Mouse (Mus musculus): ENCODE results near the gene Mterf4. TPM values are rescaled to one million over a fixed set of nuclear protein-coding genes. Genes with fewer than 3 reads are reported as not detected.

Gene Mterf4
- 31.0 and 37.8 TPM in 2 replicates for polyA plus RNA-seq (2014; fragmentation: Nextera tagmentation; extraction: Ambion mirVana)

- Histone ChIP-seq H3K9me3 (ENCODE audit: control insufficient read depth, low read length) (no peaks in the 10 kb centered on the region), H3K27ac (ENCODE audit: low read depth, low read length) (no peak within 1 kb of the TSS), H3K9ac (ENCODE audit: low read length) (peak within 1 kb of the TSS; percentile 79), H3K36me3 (ENCODE audit: control insufficient read depth, insufficient read depth, low read length) (peaks cover 8% of the 10 kb centered on the region), H3K4me3 (ENCODE audit: low read depth, low read length) (peak within 1 kb of the TSS; percentile 77), H3K27me3 (ENCODE audit: control insufficient read depth, insufficient read depth, low read length) (no peaks in the 10 kb centered on the region), H3K4me1 (replicated peaks; ENCODE audit: control insufficient read depth, insufficient read depth, low read length) (peaks cover 5% of the 10 kb centered on the region; the same call in 1 of the 2 replicates), H3K4me2 (ENCODE audit: low read depth, low read length, severe bottlenecking) (peak within 1 kb of the TSS; percentile 49)
- DNase-seq (ENCODE audit: low spot score) (peak; percentile 88), ATAC-seq (replicated peaks; ENCODE audit: low FRiP score) (peak; percentile 92)
- 7% methylated on average over 36 of the region's 36 CpGs for WGBS
Observed at GRCm38 (mm10) chr1:93305581-93306337, at the start of gene Mterf4. Gene Mterf4 (minus strand): TSS chr1:93305915.

GRCm38 (mm10) chr1:93352724-93353123, 47.0 kb upstream of the Mterf4 start:
- DNase-seq (ENCODE audit: low spot score) (no peak), ATAC-seq (replicated peaks; ENCODE audit: low FRiP score) (no peak)
- Histone ChIP-seq H3K27ac (ENCODE audit: low read depth, low read length) (no peak overlapping the region), H3K36me3 (ENCODE audit: control insufficient read depth, insufficient read depth, low read length) (peaks cover 15% of the 10 kb centered on the region), H3K4me3 (ENCODE audit: low read depth, low read length) (no peak overlapping the region), H3K4me1 (replicated peaks; ENCODE audit: control insufficient read depth, insufficient read depth, low read length) (no peaks in the 10 kb centered on the region), H3K4me2 (ENCODE audit: low read depth, low read length, severe bottlenecking) (no peak overlapping the region), H3K27me3 (ENCODE audit: control insufficient read depth, insufficient read depth, low read length) (no peaks in the 10 kb centered on the region), H3K9ac (ENCODE audit: low read length) (no peak overlapping the region), H3K9me3 (ENCODE audit: control insufficient read depth, low read length) (no peaks in the 10 kb centered on the region)
- 96% methylated on average over 2 of the region's 2 CpGs for WGBS

GRCm38 (mm10) chr1:93349701-93350100, 44.0 kb upstream of the Mterf4 start:
- Histone ChIP-seq H3K27ac (ENCODE audit: low read depth, low read length) (no peak overlapping the region), H3K36me3 (ENCODE audit: control insufficient read depth, insufficient read depth, low read length) (peaks cover 14% of the 10 kb centered on the region), H3K4me2 (ENCODE audit: low read depth, low read length, severe bottlenecking) (no peak overlapping the region), H3K9ac (ENCODE audit: low read length) (no peak overlapping the region), H3K4me3 (ENCODE audit: low read depth, low read length) (no peak overlapping the region), H3K4me1 (replicated peaks; ENCODE audit: control insufficient read depth, insufficient read depth, low read length) (no peaks in the 10 kb centered on the region; the same call in 1 of the 2 replicates), H3K9me3 (ENCODE audit: control insufficient read depth, low read length) (no peaks in the 10 kb centered on the region), H3K27me3 (ENCODE audit: control insufficient read depth, insufficient read depth, low read length) (no peaks in the 10 kb centered on the region)
- WGBS = 85% methylated on average over 4 of the region's 4 CpGs
- no peak for DNase-seq (ENCODE audit: low spot score)
- ATAC-seq (replicated peaks; ENCODE audit: low FRiP score) = no peak

- 98% methylated on average over 5 of the region's 5 CpGs for WGBS
- ATAC-seq (replicated peaks; ENCODE audit: low FRiP score) (no peak), DNase-seq (ENCODE audit: low spot score) (no peak)
- H3K9ac ChIP-seq (ENCODE audit: low read length) = no peak overlapping the region
- H3K9me3 ChIP-seq (ENCODE audit: control insufficient read depth, low read length) = no peaks in the 10 kb centered on the region
- H3K27me3 ChIP-seq (ENCODE audit: control insufficient read depth, insufficient read depth, low read length) = no peaks in the 10 kb centered on the region
- H3K36me3 ChIP-seq (ENCODE audit: control insufficient read depth, insufficient read depth, low read length) = peaks cover 6% of the 10 kb centered on the region; the same call in 1 of the 2 replicates
- no peak overlapping the region for H3K4me3 ChIP-seq (ENCODE audit: low read depth, low read length)
- H3K4me1 ChIP-seq (replicated peaks; ENCODE audit: control insufficient read depth, insufficient read depth, low read length) = peaks cover 5% of the 10 kb centered on the region; the same call in 1 of the 2 replicates
- no peak overlapping the region for H3K27ac ChIP-seq (ENCODE audit: low read depth, low read length)
- no peak overlapping the region for H3K4me2 ChIP-seq (ENCODE audit: low read depth, low read length, severe bottlenecking)
Observed at GRCm38 (mm10) chr1:93347176-93347575, 41.5 kb upstream of the Mterf4 start.

- Histone ChIP-seq H3K4me1 (replicated peaks; ENCODE audit: control insufficient read depth, insufficient read depth, low read length) (peaks cover 5% of the 10 kb centered on the region), H3K27me3 (ENCODE audit: control insufficient read depth, insufficient read depth, low read length) (no peaks in the 10 kb centered on the region), H3K4me2 (ENCODE audit: low read depth, low read length, severe bottlenecking) (peak overlapping the region; percentile 70), H3K36me3 (ENCODE audit: control insufficient read depth, insufficient read depth, low read length) (no peaks in the 10 kb centered on the region; the same call in 1 of the 2 replicates), H3K9ac (ENCODE audit: low read length) (peak overlapping the region; percentile 84), H3K27ac (ENCODE audit: low read depth, low read length) (no peak overlapping the region), H3K9me3 (ENCODE audit: control insufficient read depth, low read length) (no peaks in the 10 kb centered on the region), H3K4me3 (ENCODE audit: low read depth, low read length) (peak overlapping the region; percentile 94)
- 0% methylated on average over 39 of the region's 39 CpGs for WGBS
- DNase-seq (ENCODE audit: low spot score) = peak; percentile 95
- ATAC-seq (replicated peaks; ENCODE audit: low FRiP score) = peak; percentile 96
Observed at GRCm38 (mm10) chr1:93343504-93344047, 37.9 kb upstream of the Mterf4 start.

- under 1% methylated on average over 63 of the region's 63 CpGs for WGBS
- H3K9me3 ChIP-seq (ENCODE audit: control insufficient read depth, low read length) = no peaks in the 10 kb centered on the region
- peak within 1 kb of the TSS; percentile 94 for H3K4me3 ChIP-seq (ENCODE audit: low read depth, low read length)
Observed at GRCm38 (mm10) chr1:93342648-93343503, 37.2 kb upstream of the Mterf4 start, which contains the start of the genes Ppp1r7 and Pask. Gene Ppp1r7 (plus strand): TSS chr1:93342854. Gene Pask (minus strand): TSS chr1:93343482.

GRCm38 (mm10) chr1:93334621-93335020, 28.9 kb upstream of the Mterf4 start:
- no peak overlapping the region for H3K27ac ChIP-seq (ENCODE audit: low read depth, low read length)
- WGBS = 76% methylated on average over 2 of the region's 2 CpGs
- H3K36me3 ChIP-seq (ENCODE audit: control insufficient read depth, insufficient read depth, low read length) = no peaks in the 10 kb centered on the region; the same call in 1 of the 2 replicates
- H3K4me2 ChIP-seq (ENCODE audit: low read depth, low read length, severe bottlenecking) = no peak overlapping the region
- no peak for DNase-seq (ENCODE audit: low spot score)
- H3K9ac ChIP-seq (ENCODE audit: low read length) = no peak overlapping the region
- no peaks in the 10 kb centered on the region for H3K27me3 ChIP-seq (ENCODE audit: control insufficient read depth, insufficient read depth, low read length)
- H3K9me3 ChIP-seq (ENCODE audit: control insufficient read depth, low read length) = no peaks in the 10 kb centered on the region
- no peak overlapping the region for H3K4me3 ChIP-seq (ENCODE audit: low read depth, low read length)
- H3K4me1 ChIP-seq (replicated peaks; ENCODE audit: control insufficient read depth, insufficient read depth, low read length) = no peaks in the 10 kb centered on the region
- no peak for ATAC-seq (replicated peaks; ENCODE audit: low FRiP score)

More at GRCm38 (mm10) chr1:93342648-93343503, 37.2 kb upstream of the Mterf4 start, which contains the start of the genes Ppp1r7 and Pask:
- peak; percentile 94 for ATAC-seq (replicated peaks; ENCODE audit: low FRiP score)
- Histone ChIP-seq H3K27me3 (ENCODE audit: control insufficient read depth, insufficient read depth, low read length) (no peaks in the 10 kb centered on the region), H3K4me2 (ENCODE audit: low read depth, low read length, severe bottlenecking) (peak within 1 kb of the TSS; percentile 70), H3K9ac (ENCODE audit: low read length) (peak within 1 kb of the TSS; percentile 84), H3K36me3 (ENCODE audit: control insufficient read depth, insufficient read depth, low read length) (no peaks in the 10 kb centered on the region; the same call in 1 of the 2 replicates), H3K27ac (ENCODE audit: low read depth, low read length) (peak within 1 kb of the TSS; percentile 59; the same call in 1 of the 2 replicates), H3K4me1 (replicated peaks; ENCODE audit: control insufficient read depth, insufficient read depth, low read length) (peaks cover 5% of the 10 kb centered on the region)
- peak; percentile 98 for DNase-seq (ENCODE audit: low spot score)

GRCm38 (mm10) chr1:93326446-93326845, 20.7 kb upstream of the Mterf4 start:
- Histone ChIP-seq H3K4me1 (replicated peaks; ENCODE audit: control insufficient read depth, insufficient read depth, low read length) (no peaks in the 10 kb centered on the region), H3K9me3 (ENCODE audit: control insufficient read depth, low read length) (no peaks in the 10 kb centered on the region), H3K27ac (ENCODE audit: low read depth, low read length) (no peak overlapping the region), H3K4me3 (ENCODE audit: low read depth, low read length) (no peak overlapping the region), H3K27me3 (ENCODE audit: control insufficient read depth, insufficient read depth, low read length) (no peaks in the 10 kb centered on the region), H3K4me2 (ENCODE audit: low read depth, low read length, severe bottlenecking) (no peak overlapping the region), H3K36me3 (ENCODE audit: control insufficient read depth, insufficient read depth, low read length) (peaks cover 3% of the 10 kb centered on the region; the same call in 1 of the 2 replicates), H3K9ac (ENCODE audit: low read length) (no peak overlapping the region)
- ATAC-seq (replicated peaks; ENCODE audit: low FRiP score) (no peak), DNase-seq (ENCODE audit: low spot score) (no peak)
- 91% methylated on average over 3 of the region's 3 CpGs for WGBS

Measured in forebrain, embryonic 11.5 days (tissue).